Mouse (Mus musculus): ENCODE measurements around the gene Tmbim1. TPM values are rescaled to one million over a fixed set of nuclear protein-coding genes. Genes with fewer than 3 reads are reported as not detected.

The Tmbim1 gene
- polyA plus RNA-seq, 1 experiment from 2014 or later, result 25.5 TPM

DNA sequence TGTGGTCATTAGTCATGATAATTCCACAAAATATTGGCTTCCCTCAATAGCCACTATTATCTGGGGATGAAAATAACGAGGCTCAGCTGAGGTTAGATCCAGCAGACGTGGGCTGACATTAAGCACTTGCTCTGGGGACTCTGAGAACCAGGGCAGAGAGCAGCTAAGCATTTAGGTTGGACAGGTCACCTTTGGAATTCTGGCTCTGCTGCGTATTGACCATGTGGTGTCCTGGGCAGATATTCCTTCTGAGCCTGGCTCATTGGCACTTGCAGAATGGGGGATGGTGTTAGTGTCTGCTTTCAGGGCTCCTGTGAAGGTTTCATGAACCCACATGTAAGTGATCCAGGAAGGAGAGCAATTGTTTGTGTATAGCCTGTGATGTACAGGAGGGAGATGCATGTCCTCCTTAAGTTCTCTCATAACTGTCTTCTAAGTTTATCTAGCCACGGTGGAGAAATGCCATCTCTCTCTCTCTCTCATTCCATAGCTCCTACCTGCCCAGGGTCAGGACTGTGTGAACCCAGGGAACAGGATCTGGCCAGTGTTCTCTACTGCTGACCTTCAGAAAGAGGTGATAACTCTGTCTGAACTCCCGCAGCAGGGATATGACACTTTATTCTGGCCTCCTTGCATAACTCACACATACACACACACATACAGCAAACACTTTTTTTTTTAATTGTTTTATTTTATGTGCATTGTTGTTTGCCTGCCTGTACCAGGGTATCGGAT is 30.2 kb upstream of the Tmbim1 start:
- Histone ChIP-seq H3K4me1 (ENCODE audit: insufficient read depth) (peaks cover 12% of the 10 kb centered on the region), H3K4me3 (ENCODE audit: low read depth, low read length) (no peak overlapping the region), H3K9ac (no peak overlapping the region), H3K9me3 (ENCODE audit: low read depth, low read length) (no peaks in the 10 kb centered on the region), H3K27me3 (ENCODE audit: insufficient read depth, low read length) (no peaks in the 10 kb centered on the region), H3K27ac (ENCODE audit: low read depth) (no peak overlapping the region), H3K4me2 (no peak overlapping the region), H3K36me3 (ENCODE audit: insufficient read depth) (no peaks in the 10 kb centered on the region)
- WGBS, result 80% methylated on average over 6 of the region's 6 CpGs
- ATAC-seq (ENCODE audit: insufficient read depth) (no peak), DNase-seq (no peak)
- TF ChIP-seq CTCF (IDR thresholded peaks at IDR 0.05; ENCODE audit: low read depth), result no peak

DNA sequence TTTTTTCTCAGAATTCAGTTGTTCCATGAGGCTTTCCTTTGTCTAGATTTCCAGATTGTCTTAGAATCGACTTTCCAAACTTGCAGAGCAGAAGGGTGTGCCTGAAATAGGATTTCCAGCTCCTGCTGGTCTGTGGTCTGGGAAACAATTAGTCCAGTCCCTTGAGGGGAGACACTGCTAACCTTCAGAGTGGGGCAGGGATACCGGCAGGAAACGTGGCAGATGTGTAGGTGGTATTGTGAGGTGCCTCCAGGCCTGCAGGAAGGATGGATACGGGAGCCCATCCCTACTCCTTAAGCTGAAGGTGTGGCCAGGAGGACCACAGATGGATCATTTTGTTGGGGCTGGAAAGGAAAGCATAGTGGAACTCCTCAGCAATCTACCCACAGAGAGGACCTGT is 29.6 kb upstream of the Tmbim1 start:
- DNase-seq (no peak), ATAC-seq (ENCODE audit: insufficient read depth) (no peak)
- no peak for TF ChIP-seq CTCF (IDR thresholded peaks at IDR 0.05; ENCODE audit: low read depth)
- WGBS, result 66% methylated on average over 4 of the region's 4 CpGs
- no peak overlapping the region for H3K4me3 ChIP-seq (ENCODE audit: low read depth, low read length)
- H3K9me3 ChIP-seq (ENCODE audit: low read depth, low read length), result no peaks in the 10 kb centered on the region
- no peak overlapping the region for H3K27ac ChIP-seq (ENCODE audit: low read depth)
- H3K9ac ChIP-seq, result no peak overlapping the region
- H3K4me1 ChIP-seq (ENCODE audit: insufficient read depth), result peaks cover 12% of the 10 kb centered on the region
- H3K27me3 ChIP-seq (ENCODE audit: insufficient read depth, low read length), result no peaks in the 10 kb centered on the region
- no peaks in the 10 kb centered on the region for H3K36me3 ChIP-seq (ENCODE audit: insufficient read depth)
- H3K4me2 ChIP-seq, result no peak overlapping the region

DNA sequence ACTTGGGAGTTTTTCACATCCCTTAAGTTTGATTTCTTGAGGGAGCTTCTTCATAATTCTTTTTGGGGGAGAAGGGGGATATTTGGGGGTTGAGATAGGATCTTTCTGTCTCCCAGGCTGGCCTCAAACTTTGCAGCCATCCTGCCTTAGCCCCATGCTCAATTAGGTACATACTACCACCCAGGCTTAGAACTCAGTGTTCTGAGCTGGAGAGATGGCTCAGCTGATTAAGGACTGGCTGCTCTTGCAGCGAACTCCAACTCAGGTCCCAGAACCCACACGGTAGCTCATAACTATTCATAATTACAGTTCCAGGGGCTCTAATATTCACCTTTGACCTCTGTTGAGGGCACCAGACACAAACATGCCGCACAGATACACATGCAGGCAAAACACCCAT is 29.2 kb upstream of the Tmbim1 start:
- no peak for DNase-seq
- WGBS, result 81% methylated on average over 3 of the region's 3 CpGs
- H3K9ac ChIP-seq, result no peak overlapping the region
- peaks cover 12% of the 10 kb centered on the region for H3K4me1 ChIP-seq (ENCODE audit: insufficient read depth)
- no peak overlapping the region for H3K4me3 ChIP-seq (ENCODE audit: low read depth, low read length)
- no peak for ATAC-seq (ENCODE audit: insufficient read depth)
- H3K9me3 ChIP-seq (ENCODE audit: low read depth, low read length), result no peaks in the 10 kb centered on the region
- H3K4me2 ChIP-seq, result no peak overlapping the region
- no peaks in the 10 kb centered on the region for H3K27me3 ChIP-seq (ENCODE audit: insufficient read depth, low read length)
- no peak overlapping the region for H3K27ac ChIP-seq (ENCODE audit: low read depth)
- TF ChIP-seq CTCF (IDR thresholded peaks at IDR 0.05; ENCODE audit: low read depth), result no peak
- no peaks in the 10 kb centered on the region for H3K36me3 ChIP-seq (ENCODE audit: insufficient read depth)

DNA sequence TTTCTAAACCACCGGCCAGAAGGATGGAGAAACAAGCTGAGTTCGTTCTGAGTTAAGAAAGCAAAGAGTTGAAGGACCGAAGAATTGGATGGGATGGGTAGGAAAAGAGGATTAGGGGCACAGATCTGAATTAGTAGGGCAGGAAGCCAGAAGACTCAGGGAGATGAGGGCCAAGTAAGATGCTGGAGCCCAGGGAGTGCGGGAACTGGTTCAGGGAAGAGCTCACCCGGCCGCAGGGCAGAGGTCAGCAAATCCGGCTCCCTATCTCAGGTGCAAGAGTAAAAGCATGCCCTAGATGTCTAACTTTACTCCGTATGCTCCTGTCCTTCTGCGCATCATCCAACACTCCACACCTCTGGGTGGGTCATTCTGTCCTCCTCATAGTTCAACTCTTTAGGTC is 27.5 kb upstream of the Tmbim1 start:
- no peaks in the 10 kb centered on the region for H3K9me3 ChIP-seq (ENCODE audit: low read depth, low read length)
- no peaks in the 10 kb centered on the region for H3K36me3 ChIP-seq (ENCODE audit: insufficient read depth)
- ATAC-seq (ENCODE audit: insufficient read depth) (peak; percentile 6; the same call in 1 of the 2 replicates), DNase-seq (no peak)
- no peaks in the 10 kb centered on the region for H3K27me3 ChIP-seq (ENCODE audit: insufficient read depth, low read length)
- peak overlapping the region; percentile 73 for H3K4me2 ChIP-seq
- peak overlapping the region; percentile 51 for H3K9ac ChIP-seq
- peaks cover 12% of the 10 kb centered on the region for H3K4me1 ChIP-seq (ENCODE audit: insufficient read depth)
- TF ChIP-seq CTCF (IDR thresholded peaks at IDR 0.05; ENCODE audit: low read depth), result no peak
- peak overlapping the region; percentile 77; the same call in 1 of the 2 replicates for H3K27ac ChIP-seq (ENCODE audit: low read depth)
- H3K4me3 ChIP-seq (ENCODE audit: low read depth, low read length), result peak overlapping the region; percentile 48
- WGBS, result 3% methylated on average over 9 of the region's 9 CpGs

GRCm38 (mm10) chr1:74332241-74332763 is 26.9 kb upstream of the Tmbim1 start:
- no peaks in the 10 kb centered on the region for H3K9me3 ChIP-seq (ENCODE audit: low read depth, low read length)
- H3K9ac ChIP-seq, result peak overlapping the region; percentile 51
- DNase-seq (peak; percentile 100), ATAC-seq (ENCODE audit: insufficient read depth) (peak; percentile 98)
- no peaks in the 10 kb centered on the region for H3K27me3 ChIP-seq (ENCODE audit: insufficient read depth, low read length)
- H3K36me3 ChIP-seq (ENCODE audit: insufficient read depth), result no peaks in the 10 kb centered on the region
- H3K4me3 ChIP-seq (ENCODE audit: low read depth, low read length), result peak overlapping the region; percentile 48
- TF ChIP-seq CTCF (IDR thresholded peaks at IDR 0.05; ENCODE audit: low read depth), result peak; percentile 67
- H3K27ac ChIP-seq (ENCODE audit: low read depth), result peak overlapping the region; percentile 77
- peaks cover 12% of the 10 kb centered on the region for H3K4me1 ChIP-seq (ENCODE audit: insufficient read depth)
- WGBS, result under 1% methylated on average over 36 of the region's 36 CpGs
- peak overlapping the region; percentile 73 for H3K4me2 ChIP-seq

- Histone ChIP-seq H3K4me3 (ENCODE audit: low read depth, low read length) (no peak overlapping the region), H3K27me3 (ENCODE audit: insufficient read depth, low read length) (no peaks in the 10 kb centered on the region), H3K4me1 (ENCODE audit: insufficient read depth) (peaks cover 12% of the 10 kb centered on the region), H3K9ac (no peak overlapping the region), H3K36me3 (ENCODE audit: insufficient read depth) (no peaks in the 10 kb centered on the region), H3K9me3 (ENCODE audit: low read depth, low read length) (no peaks in the 10 kb centered on the region), H3K4me2 (no peak overlapping the region), H3K27ac (ENCODE audit: low read depth) (peak overlapping the region; percentile 44)
- ATAC-seq (ENCODE audit: insufficient read depth) (no peak), DNase-seq (peak; percentile 30)
- 68% methylated on average over 4 of the region's 4 CpGs for WGBS
- no peak for TF ChIP-seq CTCF (IDR thresholded peaks at IDR 0.05; ENCODE audit: low read depth)
These were observed 25.7 kb upstream of the Tmbim1 start for GRCm38 (mm10) chr1:74331046-74331681.

GRCm38 (mm10) chr1:74329899-74330431 is 24.5 kb upstream of the Tmbim1 start:
- Histone ChIP-seq H3K9ac (no peak overlapping the region), H3K27ac (ENCODE audit: low read depth) (no peak overlapping the region), H3K27me3 (ENCODE audit: insufficient read depth, low read length) (no peaks in the 10 kb centered on the region), H3K4me2 (no peak overlapping the region), H3K9me3 (ENCODE audit: low read depth, low read length) (no peaks in the 10 kb centered on the region), H3K4me1 (ENCODE audit: insufficient read depth) (peaks cover 12% of the 10 kb centered on the region), H3K36me3 (ENCODE audit: insufficient read depth) (no peaks in the 10 kb centered on the region), H3K4me3 (ENCODE audit: low read depth, low read length) (no peak overlapping the region)
- no peak for ATAC-seq (ENCODE audit: insufficient read depth)
- no peak for DNase-seq
- 64% methylated on average over 7 of the region's 7 CpGs for WGBS
- no peak for TF ChIP-seq CTCF (IDR thresholded peaks at IDR 0.05; ENCODE audit: low read depth)

Measured in lung, embryonic 14.5 days (tissue).